Mouse (Mus musculus) adrenal gland, postnatal 4 days (tissue): ENCODE measurements at regions not wholly inside any gene's neighbourhood (a gene's known extent, or its start where the extent isn't known, plus 50 kb on each side); places are given as distances from the start of the nearest gene placed in this dataset.

Experiments used
- DNase-seq, 2 experiments: peaks; one replicate each; pipeline ENCODE4 v3.0.0; 2021 to 2022; ENCODE audit warnings: low spot score in 2 of 2, mixed read lengths in 2 of 2

DNA sequence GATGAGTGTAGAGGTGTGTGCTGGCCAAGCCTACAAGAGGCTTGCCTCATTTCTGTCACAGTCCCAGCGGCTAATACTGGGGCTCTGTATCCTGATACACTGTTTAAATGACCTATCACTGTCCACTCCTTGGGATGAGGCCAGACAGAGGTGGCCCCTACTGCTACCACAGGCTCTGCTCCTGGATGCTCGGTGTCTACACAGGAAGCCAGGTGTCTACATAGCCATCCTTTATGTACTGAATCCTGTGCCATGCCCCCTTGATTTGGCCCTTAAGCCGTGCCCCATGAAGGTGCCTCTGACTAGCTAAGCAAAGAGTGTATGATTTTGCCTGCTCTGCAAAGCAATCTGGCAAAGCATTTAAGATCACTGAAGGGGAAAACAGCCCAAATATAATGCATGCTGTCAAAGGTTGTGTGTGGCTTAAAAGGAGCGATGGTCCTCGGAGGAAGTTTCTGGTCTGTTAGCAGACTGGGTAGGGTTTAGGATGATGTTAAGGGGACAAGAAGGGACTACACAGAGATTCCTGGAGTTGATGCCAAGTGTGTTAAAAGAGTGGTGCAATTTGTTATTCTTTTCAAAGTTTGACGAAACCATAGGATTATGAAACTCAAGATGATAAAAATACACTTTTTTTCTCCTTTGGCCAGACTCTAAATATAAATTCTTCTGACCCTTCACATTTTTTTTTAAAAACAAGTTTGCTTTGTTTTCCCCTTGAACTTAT lies 104.2 kb downstream of the E030025P04Rik start:
- no peak for DNase-seq

DNA sequence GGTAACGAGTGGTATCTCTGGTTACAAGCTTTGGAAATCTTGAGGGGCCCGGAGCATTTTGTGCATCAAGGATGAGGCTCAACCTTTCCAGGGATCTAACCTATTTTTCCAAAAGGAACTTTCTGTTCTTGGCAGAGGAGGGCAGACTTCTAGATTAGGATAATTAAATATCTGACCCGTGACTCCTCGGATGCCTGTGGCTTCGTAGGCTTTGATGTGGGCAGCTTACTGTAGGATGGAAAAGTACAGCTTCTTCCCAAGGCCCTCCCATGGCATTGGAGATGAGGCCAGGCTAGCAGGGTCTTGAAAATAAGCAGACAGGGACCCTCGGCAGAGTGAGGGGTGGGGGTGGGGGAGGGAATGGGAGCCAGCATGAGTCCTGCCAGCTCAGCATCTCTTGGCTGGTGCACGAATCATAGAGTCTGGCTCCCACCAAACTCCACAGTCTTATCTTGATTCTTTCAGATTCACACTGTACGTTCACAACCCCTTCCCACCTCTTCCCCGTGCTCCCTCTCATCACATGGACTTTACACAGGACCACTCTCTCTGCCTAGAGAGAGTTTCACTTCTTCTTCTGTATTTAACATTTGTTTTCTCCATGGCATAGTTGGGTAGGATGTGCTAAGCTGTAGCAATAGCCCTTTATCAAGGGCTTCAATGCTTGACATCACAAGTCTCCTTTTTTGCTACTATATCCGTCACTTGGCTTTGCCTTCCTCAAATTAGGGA lies 104.9 kb downstream of the E030025P04Rik start:
- DNase-seq, result no peak

DNA sequence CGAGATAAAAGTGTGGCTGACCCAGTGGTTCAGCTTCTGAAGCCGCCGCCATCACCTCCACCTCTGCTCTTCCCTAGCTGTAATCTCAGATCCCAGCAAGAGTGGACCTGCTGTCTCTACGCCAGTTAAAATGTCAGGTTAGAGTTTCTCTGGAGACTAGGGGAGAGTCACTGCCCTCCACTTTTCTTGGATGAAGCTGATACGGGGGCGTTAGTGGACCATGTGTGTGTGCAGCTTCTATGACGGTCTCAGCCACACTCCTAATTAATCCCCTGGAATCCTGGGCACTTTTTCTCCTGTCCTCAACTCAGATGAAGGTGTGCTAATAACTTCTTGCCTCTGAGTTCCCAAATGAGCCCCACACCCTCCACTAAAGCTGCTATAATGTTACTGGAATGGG lies 106.0 kb downstream of the E030025P04Rik start:
- no peak for DNase-seq

DNA sequence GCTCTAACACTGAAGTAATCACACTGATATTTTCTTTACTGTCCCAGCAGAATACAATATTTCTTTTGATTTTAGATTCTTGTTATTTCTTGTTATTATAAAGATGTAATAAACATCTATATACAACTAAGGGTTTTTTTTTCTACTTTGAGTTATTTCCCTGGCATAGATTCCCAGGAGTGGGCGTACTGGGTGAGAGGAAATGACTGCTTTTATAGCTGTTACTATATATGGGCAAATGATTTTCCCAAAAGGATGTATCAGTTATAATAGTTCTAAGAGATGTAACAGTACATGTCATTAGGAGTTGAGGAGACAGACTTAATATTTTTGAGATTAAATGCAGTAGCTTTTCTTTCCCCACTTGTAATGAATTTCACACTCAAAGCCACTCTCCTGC lies 109.6 kb downstream of the E030025P04Rik start:
- DNase-seq, result no peak

DNA sequence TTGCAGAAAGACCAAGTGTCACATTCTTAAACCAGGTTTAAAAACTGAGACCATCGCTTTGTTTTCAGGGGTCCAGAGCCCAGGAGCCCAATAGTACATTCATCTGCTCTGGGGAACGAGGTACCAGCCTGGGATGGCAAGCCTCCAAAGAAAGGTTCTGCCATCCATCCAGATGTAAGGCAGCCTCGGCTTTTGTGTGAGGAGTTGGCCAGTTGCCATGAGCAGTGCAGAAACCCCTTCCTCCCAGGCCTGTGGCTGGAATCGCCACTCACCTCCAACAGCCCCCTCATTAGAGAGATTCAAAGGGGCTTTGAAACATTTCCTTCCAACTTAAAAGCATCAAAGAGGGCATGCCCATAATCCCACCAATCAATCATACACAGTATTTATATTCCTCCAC lies 110.1 kb downstream of the E030025P04Rik start:
- DNase-seq, result no peak

- DNase-seq, result no peak
Observed at GRCm38 (mm10) chr11:109032729-109033128, 111.4 kb downstream of the E030025P04Rik start.

- DNase-seq, result peak in 1 of 2 experiments; percentile 30
Observed at GRCm38 (mm10) chr11:109030486-109030885, 110.3 kb downstream of the Axin2 start.

- DNase-seq, result no peak
Observed at GRCm38 (mm10) chr11:109029894-109030293, 109.7 kb downstream of the Axin2 start.

DNA sequence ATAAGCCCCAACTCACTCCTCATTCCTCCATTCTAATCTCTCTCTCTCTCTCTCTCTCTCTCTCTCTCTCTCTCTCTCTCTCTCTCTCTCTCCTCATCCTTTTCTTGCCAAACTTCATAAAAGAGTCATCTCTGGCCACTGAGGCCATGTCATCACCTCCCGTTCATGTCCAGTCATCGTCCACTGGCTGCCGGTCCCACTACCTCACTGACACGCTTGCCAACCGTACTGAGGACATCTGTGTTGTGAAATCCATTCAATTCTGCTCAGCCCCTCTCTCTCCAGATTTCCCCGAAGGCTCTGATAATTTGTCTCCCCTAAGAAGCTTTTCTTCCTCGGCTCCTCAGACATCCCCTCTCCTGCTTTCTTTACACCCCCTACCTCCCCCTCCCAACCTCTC lies 94.7 kb downstream of the Axin2 start:
- DNase-seq, result no peak

DNA sequence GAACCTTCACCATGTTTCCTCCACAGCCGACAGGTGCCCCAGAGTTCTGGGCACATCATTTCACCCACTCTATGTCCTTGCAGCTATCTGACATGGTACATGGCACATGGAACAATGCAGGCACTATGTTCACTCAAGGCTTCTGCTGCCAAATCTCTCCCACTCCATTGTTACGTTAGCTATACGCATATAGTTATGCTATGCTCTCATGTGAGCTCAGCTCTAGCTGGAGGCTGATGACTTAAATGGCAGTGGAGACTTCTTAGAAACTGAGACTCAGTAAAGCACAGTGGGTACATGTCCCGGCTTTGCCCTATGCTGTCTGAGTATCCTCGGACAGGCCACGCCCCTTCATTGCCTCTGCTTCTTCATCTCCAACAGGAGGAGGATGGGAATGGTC lies 91.0 kb downstream of the Axin2 start:
- DNase-seq, result no peak

- DNase-seq, result no peak
Observed at GRCm38 (mm10) chr11:109008872-109009271, 88.7 kb downstream of the Axin2 start.

GRCm38 (mm10) chr11:109005681-109006080 lies 85.5 kb downstream of the Axin2 start:
- no peak for DNase-seq
